Mouse (Mus musculus): ENCODE results near the gene Lmod2.

GRCm38 (mm10) chr6:24599179-24599578 is 1.6 kb downstream of the Lmod2 start:
- TF ChIP-seq CTCF (IDR thresholded peaks at IDR 0.05; ENCODE audit: low read depth, low read length) (no peak), GATA1 (IDR thresholded peaks at IDR 0.05; ENCODE audit: borderline replicate concordance, low read length) (no peak), POLR2AphosphoS5 (IDR thresholded peaks at IDR 0.05; ENCODE audit: insufficient replicate concordance, low read depth, low read length) (no peak)
